Mouse (Mus musculus): ENCODE measurements around the gene Cdca4.

DNA sequence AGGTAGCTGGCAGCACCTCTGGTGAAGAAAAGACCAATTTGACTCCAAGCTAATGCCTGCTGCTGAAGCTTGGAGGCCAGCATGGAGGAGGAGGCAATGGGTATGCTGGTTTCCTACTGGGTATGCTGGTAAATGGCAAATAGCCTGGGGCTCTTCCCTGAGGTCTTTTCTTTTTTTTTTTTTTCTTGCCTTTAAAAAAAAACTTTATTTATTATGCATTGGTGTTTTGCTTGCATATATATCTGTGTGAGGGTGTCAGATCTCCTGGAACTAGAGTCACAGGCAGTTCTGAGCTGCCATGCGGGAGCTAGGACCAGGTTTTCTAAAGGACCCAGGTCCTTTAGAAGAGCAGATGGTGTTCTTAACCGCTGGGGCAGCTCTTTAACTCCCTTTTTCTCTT lies 42.0 kb upstream of the Cdca4 start:
- TF ChIP-seq CTCF (IDR thresholded peaks at IDR 0.05; ENCODE audit: borderline replicate concordance, insufficient read depth, low read length): no peak
- TF ChIP-seq POLR2A (IDR thresholded peaks at IDR 0.05; ENCODE audit: low read depth, low read length): no peak
